Mouse (Mus musculus) activated CD4-positive, CD25-positive, alpha-beta regulatory T cell, adult 4 months (primary cell): ENCODE data around the gene Stk38. TPM values are rescaled to one million over a fixed set of nuclear protein-coding genes. Genes with fewer than 3 reads are reported as not detected.
"Not testable (repeated sequence)": the region's sequence is repeated elsewhere in the genome, so short reads cannot be mapped to it uniquely, and the experiment has no call there.

Source experiments
- ATAC-seq: one replicate; pipeline ENCODE4 v1.8.0; 2017
- polyA plus RNA-seq, 2 experiments: library from polyadenylated mRNA; unstranded; fragments of 100-300 nt; shearing (Covaris generic); gene quantifications; one replicate each; pipeline ENCODE4 v1.2.1; 2017

The Stk38 gene
- 100 to 1,000 TPM; 196 to 222 TPM for polyA plus RNA-seq

DNA sequence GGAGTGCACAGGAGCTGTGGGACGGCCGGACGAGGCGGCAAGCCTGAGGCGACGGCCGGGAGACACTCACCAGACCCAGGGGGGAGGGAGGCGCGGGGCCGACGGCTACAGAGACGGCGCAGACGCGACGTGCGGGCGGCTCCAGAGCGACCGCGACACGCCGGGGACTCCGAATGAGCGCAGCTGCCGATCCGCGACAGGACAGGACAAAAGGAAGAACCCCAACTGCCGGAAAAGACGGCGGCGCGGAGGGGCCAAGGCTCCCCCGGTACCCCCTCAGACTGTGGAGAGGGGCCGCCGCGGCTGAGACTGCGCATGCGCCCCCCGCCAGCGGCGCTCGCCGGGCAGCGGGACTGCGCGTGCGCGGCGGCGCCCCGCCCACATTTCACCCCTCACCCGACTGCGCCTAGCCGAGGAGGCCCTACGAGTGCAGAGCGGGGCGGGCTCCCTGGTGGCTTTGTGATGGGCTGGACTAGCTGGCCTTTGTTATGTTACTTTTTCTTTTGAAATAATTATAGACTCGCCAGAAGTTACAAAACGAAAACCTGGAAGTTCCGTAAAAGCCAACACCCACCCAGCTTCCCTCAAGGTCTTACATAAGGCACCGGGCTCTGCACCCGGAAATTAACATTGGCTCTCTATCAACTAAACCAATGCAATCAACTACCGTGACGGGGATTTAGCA, at the start of gene Stk38:
Gene Stk38 (minus strand): TSS at position 355 of the 685 bp plus-strand sequence.
- peak; percentile 74 for ATAC-seq

- ATAC-seq: no peak
These were observed 49.6 kb upstream of the Stk38 start for GRCm38 (mm10) chr17:29057361-29057890.

- ATAC-seq: no peak
These were observed 48.9 kb upstream of the Stk38 start for GRCm38 (mm10) chr17:29056699-29057151.

- ATAC-seq: no peak
These were observed 48.4 kb upstream of the Stk38 start for GRCm38 (mm10) chr17:29056207-29056606.

DNA sequence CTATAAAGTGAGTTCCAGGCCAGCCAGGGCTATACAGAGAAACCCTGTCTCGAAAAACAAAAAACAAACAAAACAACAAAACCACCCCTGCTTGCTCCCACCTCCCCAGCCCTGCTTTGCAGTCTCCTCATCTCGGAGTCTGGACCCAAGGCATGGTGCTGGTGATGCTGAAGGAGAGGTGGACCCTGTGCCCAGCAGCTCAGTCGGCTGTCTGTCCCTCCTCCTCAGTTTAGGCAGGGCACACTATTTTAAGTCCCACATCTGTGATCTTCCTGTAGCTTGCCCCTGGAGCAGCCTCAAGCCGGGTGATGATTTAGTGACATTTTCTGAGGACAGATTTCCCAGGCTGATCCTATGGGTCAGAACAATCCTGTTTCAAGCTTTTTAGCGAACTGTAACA, 47.8 kb upstream of the Stk38 start:
- ATAC-seq: no peak

- no peak for ATAC-seq
These were observed 46.6 kb upstream of the Stk38 start for GRCm38 (mm10) chr17:29054429-29054828.

- no peak for ATAC-seq
These were observed 46.0 kb upstream of the Stk38 start for GRCm38 (mm10) chr17:29053841-29054240.

- ATAC-seq: no peak
These were observed 45.3 kb upstream of the Stk38 start for GRCm38 (mm10) chr17:29053067-29053466.

DNA sequence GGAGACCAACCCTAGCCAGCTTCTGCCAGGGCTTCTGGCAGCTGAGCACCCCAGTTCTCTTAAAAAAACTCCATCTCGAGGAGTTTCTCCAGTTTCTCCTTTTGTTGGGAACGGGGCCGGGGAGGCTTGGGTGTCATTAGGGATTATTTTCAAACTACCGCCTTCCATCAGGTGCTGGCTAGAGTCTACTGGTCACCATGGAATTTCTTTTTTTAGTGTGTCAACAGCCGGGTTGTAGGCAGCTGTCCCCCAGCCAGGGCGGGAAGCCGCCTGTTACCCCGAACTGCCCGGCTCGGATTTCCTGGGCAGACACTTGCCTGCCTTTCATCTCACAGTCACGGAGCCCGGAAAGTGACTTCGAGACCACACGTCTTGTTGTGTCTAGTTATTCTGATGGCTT, 43.0 kb upstream of the Stk38 start:
- no peak for ATAC-seq

DNA sequence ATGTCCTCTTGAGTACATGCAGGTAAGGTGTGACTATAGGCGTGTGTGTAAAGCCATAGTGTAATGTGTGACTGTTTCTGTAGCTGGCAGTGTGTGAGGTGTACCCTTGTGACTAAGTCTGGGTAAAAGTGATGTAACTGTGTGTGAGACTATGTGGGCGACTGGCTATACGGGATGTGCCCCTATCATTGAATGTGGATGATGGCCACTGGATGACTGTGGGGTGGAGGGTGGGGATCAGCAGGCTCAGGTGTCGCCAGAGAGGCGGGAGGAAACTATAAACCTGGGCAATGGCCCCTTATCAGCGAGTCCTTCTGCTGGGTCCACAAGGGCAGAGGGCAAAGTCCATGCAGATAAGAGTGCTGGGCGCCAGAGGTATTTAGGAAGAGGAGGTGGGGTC, 42.1 kb upstream of the Stk38 start:
- ATAC-seq: no peak

DNA sequence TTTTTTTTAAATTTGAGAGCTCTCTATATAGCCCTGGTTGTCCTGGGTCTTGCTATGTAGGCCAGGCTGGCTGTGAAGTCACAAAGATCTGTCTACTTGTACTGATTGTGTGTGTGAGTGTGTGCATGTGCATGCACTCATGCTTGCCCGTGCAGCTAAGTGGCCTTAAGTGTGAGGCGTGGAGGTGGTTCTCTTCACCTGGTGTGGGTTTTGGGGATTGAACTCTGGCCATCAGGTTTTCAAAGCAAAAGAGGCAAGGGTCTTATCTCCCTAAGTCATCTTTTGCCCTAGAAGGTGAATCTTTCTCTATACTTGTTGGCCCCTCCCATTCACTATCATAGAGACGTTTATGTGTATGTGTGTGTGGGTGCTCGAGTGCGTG, 41.7 kb upstream of the Stk38 start:
- no peak for ATAC-seq

DNA sequence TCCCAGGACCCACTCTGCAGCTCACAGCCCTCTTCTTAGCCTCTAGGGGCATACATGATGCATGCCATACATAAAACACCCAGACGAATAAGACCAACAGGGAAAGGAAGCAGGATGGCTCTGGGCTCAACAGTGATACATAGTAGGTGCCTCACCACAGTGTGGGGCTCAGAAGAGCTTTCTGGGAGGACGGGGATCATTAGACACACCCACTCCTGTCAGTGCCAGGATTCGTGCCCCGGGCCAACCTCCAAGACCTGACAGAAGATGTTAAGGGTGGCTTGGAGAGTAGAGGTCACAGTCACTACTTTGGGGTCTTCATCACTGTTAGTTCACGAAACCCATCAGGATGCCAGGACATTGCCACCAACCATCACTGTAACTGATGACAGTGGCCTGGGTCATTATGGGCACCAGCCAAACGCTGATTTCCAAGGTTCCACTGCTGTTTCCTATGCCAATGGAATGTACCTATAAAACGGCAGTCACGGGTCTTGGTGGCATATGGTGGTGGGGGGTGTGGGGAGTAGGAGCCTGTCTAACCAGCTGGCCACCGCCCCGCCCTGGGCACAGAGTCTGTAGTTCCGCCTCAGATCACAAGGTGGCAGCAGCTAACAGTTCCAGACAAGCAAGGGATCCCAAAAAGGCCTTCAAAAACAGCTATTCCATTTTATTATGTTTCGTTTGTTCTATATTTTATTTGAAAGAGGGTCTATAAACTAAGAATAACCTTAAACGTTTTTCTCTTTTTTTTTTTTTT, 41.1 kb upstream of the Stk38 start:
- peak; percentile 36 for ATAC-seq

- ATAC-seq: no peak
These were observed 40.1 kb upstream of the Stk38 start for GRCm38 (mm10) chr17:29047697-29048514.

GRCm38 (mm10) chr17:29046863-29047262, 39.1 kb upstream of the Stk38 start:
- ATAC-seq: no peak

- no peak for ATAC-seq
These were observed 38.1 kb upstream of the Stk38 start for GRCm38 (mm10) chr17:29045741-29046530.

GRCm38 (mm10) chr17:29044925-29045319, 37.1 kb upstream of the Stk38 start:
- peak; percentile 44 for ATAC-seq

DNA sequence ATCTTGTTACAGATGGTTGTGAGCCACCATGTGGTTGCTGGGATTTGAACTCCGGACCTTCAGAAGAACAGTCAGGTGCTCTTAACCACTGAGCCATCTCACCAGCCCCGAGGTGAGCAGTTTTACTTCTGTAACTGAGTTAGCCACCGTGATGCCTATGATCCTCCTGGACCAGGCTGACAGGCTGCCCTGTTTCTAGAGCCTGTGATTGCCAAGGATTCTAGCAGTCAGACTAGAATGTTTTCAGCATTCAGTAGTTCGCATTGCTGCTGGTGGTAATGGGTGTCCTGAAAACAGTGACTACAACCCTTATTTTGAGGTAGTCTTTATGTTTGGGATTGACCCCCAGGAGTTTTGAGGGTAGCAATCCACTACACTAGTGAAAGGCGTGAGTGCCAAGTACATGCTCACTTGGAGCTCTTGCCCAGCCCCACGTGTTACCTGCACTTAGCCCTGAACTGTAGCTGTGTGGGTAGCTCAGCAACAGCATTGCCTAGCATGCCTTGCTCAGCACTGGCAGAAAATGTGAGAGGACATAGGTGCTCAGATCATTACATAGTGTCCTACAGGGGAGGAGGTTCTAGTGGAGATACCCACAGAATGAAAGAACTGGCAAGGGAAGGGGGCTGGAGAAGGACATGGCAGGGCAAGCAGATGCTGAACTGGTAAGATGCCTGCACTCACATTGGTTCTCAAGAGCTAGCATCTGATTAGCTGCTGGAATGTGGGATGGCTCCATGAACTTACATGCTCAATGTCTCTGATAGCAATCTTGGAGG, 36.5 kb upstream of the Stk38 start:
- no peak for ATAC-seq

GRCm38 (mm10) chr17:29043583-29043982, 35.8 kb upstream of the Stk38 start:
- ATAC-seq: no peak

DNA sequence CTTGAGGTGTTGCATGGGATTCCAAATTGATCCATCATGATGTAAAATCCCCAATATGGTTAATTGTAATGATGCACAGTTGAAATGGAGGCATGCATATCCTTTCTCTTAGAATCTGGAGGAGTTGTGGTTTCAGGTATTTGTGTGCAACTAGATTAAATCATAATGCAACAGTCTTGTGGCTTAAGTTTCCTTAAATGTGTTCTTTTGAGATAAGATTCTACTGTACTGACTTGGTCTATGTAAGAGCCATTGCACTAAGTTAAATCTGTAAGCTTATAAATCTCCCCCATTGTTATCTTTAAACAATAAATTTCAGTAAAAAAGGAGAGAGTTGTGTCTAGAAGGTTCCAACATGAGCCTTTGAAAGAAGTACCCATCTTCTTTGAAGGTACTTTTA, 34.8 kb upstream of the Stk38 start:
- ATAC-seq: no peak

DNA sequence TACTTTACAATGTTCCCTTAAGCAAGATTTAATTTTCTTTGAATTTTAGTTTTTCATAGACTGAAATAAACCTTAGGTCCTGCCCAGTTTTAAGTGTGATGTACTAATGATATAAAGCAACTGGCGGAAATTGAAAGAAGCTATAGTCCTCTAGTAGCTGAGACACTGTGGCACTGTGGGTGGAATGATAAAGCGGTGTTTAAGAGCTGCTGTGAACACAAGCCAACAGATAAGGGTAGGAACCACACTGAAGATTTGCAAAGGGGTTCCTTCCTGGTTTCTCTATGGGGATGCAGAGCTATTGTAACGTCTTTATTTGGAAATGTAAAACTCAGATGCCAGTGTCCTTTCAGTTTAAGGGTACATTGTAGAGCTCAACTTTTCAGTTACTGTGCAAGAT, 33.8 kb upstream of the Stk38 start:
- not testable (repeated sequence) for ATAC-seq

DNA sequence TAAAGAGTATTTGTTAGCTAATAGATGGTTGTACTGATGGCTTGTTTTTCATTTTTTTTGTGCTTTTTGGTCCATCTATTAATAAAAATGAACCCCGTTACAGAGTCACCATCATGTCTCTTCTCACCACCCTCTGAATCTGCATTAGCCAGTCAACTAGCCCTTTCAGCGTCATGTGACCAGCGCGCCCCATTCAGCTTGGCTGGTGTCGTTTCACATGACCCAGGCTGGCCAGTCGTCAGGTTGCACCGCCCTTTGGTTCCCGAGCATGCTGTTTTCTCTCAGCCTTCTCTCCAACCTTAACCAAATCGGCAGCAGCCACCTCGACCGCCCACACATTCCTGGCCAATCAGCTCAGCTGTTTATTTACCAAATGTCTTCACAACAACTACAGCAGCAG, 31.6 kb upstream of the Stk38 start:
- no peak for ATAC-seq
